Mouse (Mus musculus) cerebellum, adult 2 months (tissue): ENCODE data around the gene Olfr1269. TPM values are rescaled to one million over a fixed set of nuclear protein-coding genes. Genes with fewer than 3 reads are reported as not detected.

Experiments used
- DNase-seq, 2 experiments: peaks; one replicate each; pipeline ENCODE4 v3.0.0; 2021
- H3K27ac ChIP-seq: fragments of 200-500 bp; 2 replicates; pipeline ENCODE4 v1.5.1; 2012; ENCODE audit warnings: low read length, control low read depth, inconsistent platforms; ENCODE audit not compliant: insufficient read depth
- H3K27me3 ChIP-seq: fragments of 200-500 bp; 2 replicates; pipeline ENCODE4 v1.6.1; 2012; ENCODE audit warnings: inconsistent platforms, mild to moderate bottlenecking, low read length, moderate library complexity; ENCODE audit not compliant: control insufficient read depth, insufficient read depth
- H3K4me1 ChIP-seq: fragments of 200-500 bp; 2 replicates; pipeline ENCODE4 v1.6.1; 2011; ENCODE audit warnings: low read length; ENCODE audit not compliant: control insufficient read depth, insufficient read depth
- H3K4me3 ChIP-seq: fragments of 200-500 bp; replicated peaks from 2 replicates; pipeline ENCODE3; 2011; ENCODE audit warnings: mild to moderate bottlenecking, low read depth, low read length, control low read depth; ENCODE audit not compliant: insufficient read depth
- CTCF ChIP-seq: fragments of 200-500 bp; IDR thresholded peaks from 2 replicates; pipeline ENCODE4 v1.5.1; 2011; ENCODE audit warnings: low read depth, mild to moderate bottlenecking, control low read depth, low read length, moderate library complexity, borderline replicate concordance; ENCODE audit not compliant: insufficient read depth
- POLR2A ChIP-seq: fragments of 200-500 bp; IDR thresholded peaks from 2 replicates; pipeline ENCODE4 v1.6.1; 2011; ENCODE audit warnings: low read length, control low read depth, borderline replicate concordance; ENCODE audit not compliant: insufficient read depth
- WGBS: fragments of 180-500 bp; shearing (Covaris S2); methylation state at CpG from one replicate; pipeline ENCODE4 v1.1.7; 2018; 5-methylcytosine and 5-hydroxymethylcytosine counted together
- polyA plus RNA-seq: library from polyadenylated mRNA; depleted of rRNA; stranded (reverse); fragments of >200 nt; gene quantifications from 2 replicates; pipeline ENCODE4 v1.2.3, GENCODE M21; 2012; rRNA removed

Olfr1269 gene
- not detected in 2 replicates for polyA plus RNA-seq

DNA sequence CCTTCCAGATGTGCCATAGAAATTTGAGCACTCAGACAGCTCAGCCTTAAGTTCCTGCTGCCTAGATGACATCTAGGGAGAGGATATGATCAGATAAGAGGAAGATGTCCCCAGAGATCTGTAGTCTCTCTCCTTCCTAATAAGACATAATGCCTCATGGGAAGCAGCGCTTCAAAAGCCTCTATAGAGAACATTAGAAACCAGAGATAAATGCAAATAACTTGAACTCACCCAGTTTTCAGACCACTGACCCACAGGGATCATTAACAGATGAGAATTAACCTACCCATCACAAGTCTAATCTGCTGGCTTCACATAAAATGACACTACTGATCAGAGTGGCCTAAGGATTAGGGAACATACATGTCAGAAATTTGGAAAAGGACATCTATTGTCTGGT, at the start of gene Olfr1269:
Gene Olfr1269, minus strand, starts transcription at position 101 of the 400 bp plus-strand sequence.
- Histone ChIP-seq H3K4me1 (no peaks in the 10 kb centered on the region), H3K4me3 (no peak within 1 kb of the TSS), H3K27me3 (no peaks in the 10 kb centered on the region), H3K27ac (no peak within 1 kb of the TSS)
- TF ChIP-seq POLR2A = no peak
- no peak for TF ChIP-seq CTCF
- no peak for DNase-seq
- WGBS = 89% methylated on average over 1 of the region's 1 CpGs

GRCm38 (mm10) chr2:90153916-90154315, 32.7 kb upstream of the Olfr1269 start:
- H3K4me3 ChIP-seq = no peak overlapping the region
- no peak overlapping the region for H3K27ac ChIP-seq
- WGBS = 61% methylated on average over 9 of the region's 9 CpGs
- H3K27me3 ChIP-seq = no peaks in the 10 kb centered on the region
- DNase-seq = no peak
- no peaks in the 10 kb centered on the region for H3K4me1 ChIP-seq
- TF ChIP-seq CTCF = no peak
- TF ChIP-seq POLR2A = no peak

- Histone ChIP-seq H3K27ac (no peak within 1 kb of the TSS), H3K4me1 (no peaks in the 10 kb centered on the region), H3K4me3 (no peak within 1 kb of the TSS), H3K27me3 (no peaks in the 10 kb centered on the region)
- DNase-seq = no peak
- WGBS = 81% methylated on average over 3 of the region's 3 CpGs
- TF ChIP-seq POLR2A (no peak), CTCF (no peak)
Measured at GRCm38 (mm10) chr2:90152991-90153390, 31.8 kb upstream of the Olfr1269 start, which contains the start of gene Olfr1270. Olfr1270 (minus strand) TSS chr2:90153091.

DNA sequence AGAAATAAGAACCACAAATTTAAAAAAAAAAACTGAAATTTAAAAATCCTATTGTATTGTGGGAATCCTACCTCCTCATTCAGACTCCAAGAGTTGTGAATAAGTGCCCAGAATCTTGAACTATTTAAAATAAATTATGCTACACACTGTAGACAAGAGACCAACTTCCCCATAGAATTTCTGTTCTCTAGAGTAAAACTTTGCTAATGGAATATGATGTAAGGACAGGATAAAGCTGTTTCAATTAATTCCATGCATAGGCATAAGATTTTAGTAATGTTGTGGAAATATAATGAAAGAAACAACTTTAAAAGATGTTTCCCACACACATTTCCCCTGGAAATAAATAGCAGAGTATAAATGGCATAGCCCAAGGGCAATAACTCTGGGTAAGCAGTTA, 21.0 kb upstream of the Olfr1269 start, which contains the start of gene Olfr32:
Gene Olfr32, minus strand, starts transcription at position 101 of the 400 bp plus-strand sequence.
- Histone ChIP-seq H3K4me1 (no peaks in the 10 kb centered on the region), H3K27ac (no peak within 1 kb of the TSS), H3K27me3 (no peaks in the 10 kb centered on the region), H3K4me3 (no peak within 1 kb of the TSS)
- DNase-seq = no peak
- TF ChIP-seq POLR2A (no peak), CTCF (no peak)

- WGBS = 68% methylated on average over 2 of the region's 2 CpGs
Measured at GRCm38 (mm10) chr2:90070065-90070464, 51.1 kb downstream of the Olfr1269 start.

More at GRCm38 (mm10) chr2:90070065-90070464, 51.1 kb downstream of the Olfr1269 start:
- H3K4me1 ChIP-seq = no peaks in the 10 kb centered on the region
- H3K4me3 ChIP-seq = no peak overlapping the region
- no peak overlapping the region for H3K27ac ChIP-seq
- no peak for DNase-seq
- no peaks in the 10 kb centered on the region for H3K27me3 ChIP-seq
- TF ChIP-seq POLR2A = no peak

Other genes with a start within 250 kb of the Olfr1269 start
- not detected in 2 replicates for gene Olfr1257, start 243.0 kb downstream of the Olfr1269 start, polyA plus RNA-seq
- not detected in 2 replicates for gene Olfr1258, start 194.1 kb downstream of the Olfr1269 start, polyA plus RNA-seq
- gene Olfr1259, start 172.7 kb downstream of the Olfr1269 start, polyA plus RNA-seq = not detected in 2 replicates
- not detected in 2 replicates for gene Olfr1260, start 147.1 kb downstream of the Olfr1269 start, polyA plus RNA-seq
- gene Olfr1261, start 130.2 kb downstream of the Olfr1269 start, polyA plus RNA-seq = not detected in 2 replicates
- not detected in 2 replicates for gene Olfr1262, start 121.3 kb downstream of the Olfr1269 start, polyA plus RNA-seq
- gene Olfr1263, start 109.3 kb downstream of the Olfr1269 start, polyA plus RNA-seq = not detected in 2 replicates
- gene Olfr1264, start 95.8 kb downstream of the Olfr1269 start, polyA plus RNA-seq = not detected in 2 replicates
- gene Olfr1265, start 86.1 kb downstream of the Olfr1269 start, polyA plus RNA-seq = not detected in 2 replicates
- not detected in 2 replicates for gene Olfr140, start 57.8 kb downstream of the Olfr1269 start, polyA plus RNA-seq
- not detected in 2 replicates for gene Olfr32, start 20.9 kb upstream of the Olfr1269 start, polyA plus RNA-seq
- gene Olfr1270, start 31.7 kb upstream of the Olfr1269 start, polyA plus RNA-seq = not detected in 2 replicates
- not detected in 2 replicates for gene Olfr1506, start 103.1 kb upstream of the Olfr1269 start, polyA plus RNA-seq
- not detected in 2 replicates for gene Olfr142, start 136.2 kb upstream of the Olfr1269 start, polyA plus RNA-seq
- not detected in 2 replicates for gene Olfr1271, start 149.6 kb upstream of the Olfr1269 start, polyA plus RNA-seq
- not detected in 2 replicates for gene Olfr1272, start 171.4 kb upstream of the Olfr1269 start, polyA plus RNA-seq
- not detected in 2 replicates for gene Gm13769, start 200.8 kb upstream of the Olfr1269 start, polyA plus RNA-seq